Mouse (Mus musculus): ENCODE data around the gene Kcnma1. TPM values are rescaled to one million over a fixed set of nuclear protein-coding genes. Genes with fewer than 3 reads are reported as not detected.

The Kcnma1 gene
- polyA plus RNA-seq, 1 experiment: not detected

GRCm38 (mm10) chr14:23533346-23533745 lies 480.9 kb downstream of the Kcnma1 start:
- no peak overlapping the region for H3K4me3 ChIP-seq (replicated peaks; ENCODE audit: control insufficient read depth, low read depth, low read length)
- no peak overlapping the region for H3K27ac ChIP-seq (ENCODE audit: control insufficient read depth, insufficient read depth, low read depth, low read length, poor library complexity)
- H3K4me1 ChIP-seq (ENCODE audit: control insufficient read depth, insufficient read depth, low read length): no peaks in the 10 kb centered on the region
- WGBS: 83% methylated on average over 3 of the region's 3 CpGs
- TF ChIP-seq POLR2A (IDR thresholded peaks at IDR 0.05; ENCODE audit: borderline replicate concordance, control insufficient read depth, low read depth, low read length) (no peak), CTCF (IDR thresholded peaks at IDR 0.05; ENCODE audit: control insufficient read depth, insufficient read depth, low read length) (no peak)

- Histone ChIP-seq H3K4me1 (ENCODE audit: control insufficient read depth, insufficient read depth, low read length) (no peaks in the 10 kb centered on the region), H3K27ac (ENCODE audit: control insufficient read depth, insufficient read depth, low read depth, low read length, poor library complexity) (no peak overlapping the region), H3K4me3 (replicated peaks; ENCODE audit: control insufficient read depth, low read depth, low read length) (no peak overlapping the region)
- TF ChIP-seq POLR2A (IDR thresholded peaks at IDR 0.05; ENCODE audit: borderline replicate concordance, control insufficient read depth, low read depth, low read length): no peak
- TF ChIP-seq CTCF (IDR thresholded peaks at IDR 0.05; ENCODE audit: control insufficient read depth, insufficient read depth, low read length): no peak
- 63% methylated on average over 8 of the region's 8 CpGs for WGBS
These were observed 482.4 kb downstream of the Kcnma1 start for GRCm38 (mm10) chr14:23531735-23532525.

- TF ChIP-seq CTCF (IDR thresholded peaks at IDR 0.05; ENCODE audit: control insufficient read depth, insufficient read depth, low read length) (peak; percentile 47), POLR2A (IDR thresholded peaks at IDR 0.05; ENCODE audit: borderline replicate concordance, control insufficient read depth, low read depth, low read length) (no peak)
- Histone ChIP-seq H3K4me1 (ENCODE audit: control insufficient read depth, insufficient read depth, low read length) (no peaks in the 10 kb centered on the region), H3K4me3 (replicated peaks; ENCODE audit: control insufficient read depth, low read depth, low read length) (no peak overlapping the region), H3K27ac (ENCODE audit: control insufficient read depth, insufficient read depth, low read depth, low read length, poor library complexity) (no peak overlapping the region)
- 10% methylated on average over 4 of the region's 4 CpGs for WGBS
These were observed 484.6 kb downstream of the Kcnma1 start for GRCm38 (mm10) chr14:23529720-23530119.

- no peaks in the 10 kb centered on the region for H3K4me1 ChIP-seq (ENCODE audit: control insufficient read depth, insufficient read depth, low read length)
- WGBS: 54% methylated on average over 1 of the region's 1 CpGs
- no peak for TF ChIP-seq CTCF (IDR thresholded peaks at IDR 0.05; ENCODE audit: control insufficient read depth, insufficient read depth, low read length)
- no peak for TF ChIP-seq POLR2A (IDR thresholded peaks at IDR 0.05; ENCODE audit: borderline replicate concordance, control insufficient read depth, low read depth, low read length)
- H3K4me3 ChIP-seq (replicated peaks; ENCODE audit: control insufficient read depth, low read depth, low read length): no peak overlapping the region
- H3K27ac ChIP-seq (ENCODE audit: control insufficient read depth, insufficient read depth, low read depth, low read length, poor library complexity): no peak overlapping the region
These were observed 485.1 kb downstream of the Kcnma1 start for GRCm38 (mm10) chr14:23529229-23529628.

- no peaks in the 10 kb centered on the region for H3K4me1 ChIP-seq (ENCODE audit: control insufficient read depth, insufficient read depth, low read length)
- no peak overlapping the region for H3K27ac ChIP-seq (ENCODE audit: control insufficient read depth, insufficient read depth, low read depth, low read length, poor library complexity)
- WGBS: 42% methylated on average over 1 of the region's 1 CpGs
- TF ChIP-seq CTCF (IDR thresholded peaks at IDR 0.05; ENCODE audit: control insufficient read depth, insufficient read depth, low read length): no peak
- no peak for TF ChIP-seq POLR2A (IDR thresholded peaks at IDR 0.05; ENCODE audit: borderline replicate concordance, control insufficient read depth, low read depth, low read length)
- H3K4me3 ChIP-seq (replicated peaks; ENCODE audit: control insufficient read depth, low read depth, low read length): no peak overlapping the region
These were observed 488.4 kb downstream of the Kcnma1 start for GRCm38 (mm10) chr14:23525910-23526309.

- Histone ChIP-seq H3K4me1 (ENCODE audit: control insufficient read depth, insufficient read depth, low read length) (no peaks in the 10 kb centered on the region), H3K4me3 (replicated peaks; ENCODE audit: control insufficient read depth, low read depth, low read length) (no peak overlapping the region), H3K27ac (ENCODE audit: control insufficient read depth, insufficient read depth, low read depth, low read length, poor library complexity) (no peak overlapping the region)
- 73% methylated on average over 6 of the region's 6 CpGs for WGBS
- TF ChIP-seq POLR2A (IDR thresholded peaks at IDR 0.05; ENCODE audit: borderline replicate concordance, control insufficient read depth, low read depth, low read length) (no peak), CTCF (IDR thresholded peaks at IDR 0.05; ENCODE audit: control insufficient read depth, insufficient read depth, low read length) (no peak)
These were observed 490.3 kb downstream of the Kcnma1 start for GRCm38 (mm10) chr14:23523825-23524491.

GRCm38 (mm10) chr14:23522606-23523159 lies 491.6 kb downstream of the Kcnma1 start:
- 74% methylated on average over 4 of the region's 4 CpGs for WGBS
- H3K4me3 ChIP-seq (replicated peaks; ENCODE audit: control insufficient read depth, low read depth, low read length): no peak overlapping the region
- TF ChIP-seq CTCF (IDR thresholded peaks at IDR 0.05; ENCODE audit: control insufficient read depth, insufficient read depth, low read length) (no peak), POLR2A (IDR thresholded peaks at IDR 0.05; ENCODE audit: borderline replicate concordance, control insufficient read depth, low read depth, low read length) (no peak)
- H3K4me1 ChIP-seq (ENCODE audit: control insufficient read depth, insufficient read depth, low read length): no peaks in the 10 kb centered on the region
- no peak overlapping the region for H3K27ac ChIP-seq (ENCODE audit: control insufficient read depth, insufficient read depth, low read depth, low read length, poor library complexity)

GRCm38 (mm10) chr14:23521080-23521684 lies 493.1 kb downstream of the Kcnma1 start:
- WGBS: 62% methylated on average over 10 of the region's 10 CpGs
- TF ChIP-seq POLR2A (IDR thresholded peaks at IDR 0.05; ENCODE audit: borderline replicate concordance, control insufficient read depth, low read depth, low read length) (no peak), CTCF (IDR thresholded peaks at IDR 0.05; ENCODE audit: control insufficient read depth, insufficient read depth, low read length) (no peak)
- H3K4me3 ChIP-seq (replicated peaks; ENCODE audit: control insufficient read depth, low read depth, low read length): no peak overlapping the region
- H3K27ac ChIP-seq (ENCODE audit: control insufficient read depth, insufficient read depth, low read depth, low read length, poor library complexity): no peak overlapping the region
- no peaks in the 10 kb centered on the region for H3K4me1 ChIP-seq (ENCODE audit: control insufficient read depth, insufficient read depth, low read length)
